Mouse (Mus musculus) embryo, embryonic 10.5 days (tissue): ENCODE data around the gene Kifc5b.
A peak's percentile ranks its signal among the peaks of the same experiment; 100 is the strongest.

Experiments used
- DNase-seq: peaks from one replicate; pipeline ENCODE4 v3.0.0-alpha.2; 2015; ENCODE audit warnings: low spot score

Gene Kifc5b

GRCm38 (mm10) chr17:26947231-26948100 is 30.6 kb downstream of the Kifc5b start:
- no peak for DNase-seq

GRCm38 (mm10) chr17:26948316-26949050 is 31.6 kb downstream of the Kifc5b start:
- DNase-seq = peak; percentile 66

GRCm38 (mm10) chr17:26949051-26949577 is 32.2 kb downstream of the Kifc5b start:
- peak; percentile 67 for DNase-seq

GRCm38 (mm10) chr17:26949866-26950265 is 33.0 kb downstream of the Kifc5b start:
- DNase-seq = no peak

- DNase-seq = no peak
These were observed 33.8 kb downstream of the Kifc5b start for GRCm38 (mm10) chr17:26950560-26951288.

GRCm38 (mm10) chr17:26951406-26951805 is 34.5 kb downstream of the Kifc5b start:
- peak; percentile 92 for DNase-seq

- no peak for DNase-seq
These were observed 35.3 kb downstream of the Kifc5b start for GRCm38 (mm10) chr17:26951952-26952877.

GRCm38 (mm10) chr17:26953201-26953600 is 36.3 kb downstream of the Kifc5b start:
- no peak for DNase-seq

GRCm38 (mm10) chr17:26953726-26954125 is 36.8 kb downstream of the Kifc5b start:
- no peak for DNase-seq

- no peak for DNase-seq
These were observed 39.4 kb downstream of the Kifc5b start for GRCm38 (mm10) chr17:26956309-26956708.

- DNase-seq = no peak
These were observed 40.0 kb downstream of the Kifc5b start for GRCm38 (mm10) chr17:26956895-26957294.

GRCm38 (mm10) chr17:26957872-26958271 is 41.0 kb downstream of the Kifc5b start:
- DNase-seq = no peak

- DNase-seq = no peak
These were observed 42.0 kb downstream of the Kifc5b start for GRCm38 (mm10) chr17:26958880-26959279.

- no peak for DNase-seq
These were observed 42.9 kb downstream of the Kifc5b start for GRCm38 (mm10) chr17:26959815-26960214.

GRCm38 (mm10) chr17:26961572-26962240 is 44.8 kb downstream of the Kifc5b start:
- DNase-seq = no peak

- no peak for DNase-seq
These were observed 50.1 kb downstream of the Kifc5b start for GRCm38 (mm10) chr17:26966993-26967392.

GRCm38 (mm10) chr17:26967477-26967876 is 50.6 kb downstream of the Kifc5b start:
- no peak for DNase-seq

- no peak for DNase-seq
These were observed 51.3 kb downstream of the Kifc5b start for GRCm38 (mm10) chr17:26968200-26968611.

GRCm38 (mm10) chr17:26969257-26969656 is 52.4 kb downstream of the Kifc5b start:
- DNase-seq = no peak

GRCm38 (mm10) chr17:26970221-26970620 is 53.3 kb downstream of the Kifc5b start:
- DNase-seq = no peak
